Mouse (Mus musculus): ENCODE measurements around the gene Kdm2a.
"Not testable (repeated sequence)": the region's sequence is repeated elsewhere in the genome, so short reads cannot be mapped to it uniquely, and the experiment has no call there.

Gene Kdm2a

DNA sequence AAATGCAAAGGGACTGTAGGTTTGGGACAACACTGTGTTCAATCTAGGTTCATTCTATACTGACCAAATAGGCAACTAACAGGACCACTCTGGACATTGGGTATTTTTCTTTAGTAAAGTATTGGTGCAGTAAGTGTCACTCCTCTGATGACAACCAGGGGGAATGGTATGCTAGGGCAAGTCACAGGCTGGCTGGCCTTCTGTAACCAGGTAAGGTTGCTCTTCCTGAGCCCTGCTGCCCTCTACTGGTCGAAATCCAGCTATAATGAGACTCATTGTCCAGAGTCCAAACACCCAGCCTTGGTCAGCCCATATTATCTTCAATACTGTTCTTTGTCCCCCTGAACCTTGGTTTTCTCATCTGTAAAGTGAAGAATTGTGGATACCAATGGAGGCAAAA is 19.1 kb upstream of the Kdm2a start:
- DNase-seq (ENCODE audit: low spot score) = no peak

- DNase-seq (ENCODE audit: low spot score) = no peak
Observed at GRCm38 (mm10) chr19:4414631-4415030, 16.5 kb upstream of the Kdm2a start.

DNA sequence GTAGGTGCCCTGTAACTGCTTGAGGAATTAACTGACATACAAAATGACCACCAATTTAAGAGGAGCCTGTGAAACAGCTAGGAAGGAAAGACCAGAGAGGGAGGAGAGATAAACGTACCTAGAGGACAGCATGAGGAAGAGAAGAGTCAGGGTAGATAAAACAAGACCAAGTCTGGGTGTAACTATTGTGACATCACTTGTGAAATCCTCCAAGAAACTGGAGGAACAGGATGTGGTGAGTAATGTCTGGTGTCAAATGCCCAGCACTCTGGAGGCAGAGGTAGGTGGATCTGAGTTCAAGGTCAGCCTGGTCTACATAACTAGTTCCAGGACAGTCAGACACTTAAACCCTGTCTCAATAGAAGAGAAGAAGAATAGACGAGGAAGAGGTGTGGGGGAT is 11.0 kb upstream of the Kdm2a start:
- DNase-seq (ENCODE audit: low spot score) = no peak

DNA sequence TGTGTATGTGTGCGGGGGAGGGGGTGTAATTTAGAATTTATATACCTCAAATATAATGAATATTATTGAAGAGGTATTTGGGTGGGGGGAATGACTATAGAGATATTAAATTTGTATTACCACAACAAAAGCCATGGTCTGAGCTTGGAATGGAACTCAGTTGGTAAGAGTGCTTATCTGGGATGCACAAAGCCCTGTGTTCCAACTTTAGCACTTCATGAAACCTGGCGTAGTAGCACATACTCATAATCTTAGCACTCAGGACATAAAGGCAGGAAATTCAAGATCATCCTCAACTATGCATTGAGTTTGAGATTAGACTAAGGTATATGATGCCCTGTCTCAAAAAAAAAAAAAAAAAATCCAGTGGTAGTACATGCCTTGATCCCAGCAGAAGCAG is 6.8 kb upstream of the Kdm2a start:
- no peak for DNase-seq (ENCODE audit: low spot score)

DNA sequence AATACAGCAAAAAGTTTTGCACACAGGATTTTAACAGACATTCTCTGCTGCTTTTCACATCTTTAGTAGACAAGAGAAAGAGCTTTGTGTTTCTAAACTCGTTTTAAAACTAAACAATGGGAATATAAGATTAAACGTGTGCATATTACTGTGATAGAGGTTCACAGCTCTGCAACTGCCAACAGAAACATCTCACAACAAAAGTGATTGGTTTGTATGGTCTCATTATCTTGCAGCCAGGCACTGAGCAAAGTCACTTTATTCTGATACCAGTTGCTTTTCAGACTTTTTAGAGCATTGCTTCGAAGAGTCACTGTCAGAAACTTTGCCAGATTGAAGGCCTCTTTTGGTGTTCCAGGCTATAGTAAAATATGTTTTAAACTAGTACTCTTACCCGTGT is 874 bp upstream of the Kdm2a start:
- DNase-seq (ENCODE audit: low spot score) = no peak

GRCm38 (mm10) chr19:4398630-4398948 is 504 bp upstream of the Kdm2a start:
- no peak for DNase-seq (ENCODE audit: low spot score)

GRCm38 (mm10) chr19:4396998-4397797 is 887 bp downstream of the Kdm2a start:
- peak; percentile 96 for DNase-seq (ENCODE audit: low spot score)

GRCm38 (mm10) chr19:4396081-4396997 is 1.7 kb downstream of the Kdm2a start:
- peak; percentile 26 for DNase-seq (ENCODE audit: low spot score)

GRCm38 (mm10) chr19:4387276-4387675 is 10.8 kb downstream of the Kdm2a start:
- DNase-seq (ENCODE audit: low spot score) = no peak

- DNase-seq (ENCODE audit: low spot score) = no peak
Observed at GRCm38 (mm10) chr19:4385026-4385425, 13.1 kb downstream of the Kdm2a start.

GRCm38 (mm10) chr19:4384322-4384721 is 13.8 kb downstream of the Kdm2a start:
- DNase-seq (ENCODE audit: low spot score) = no peak

GRCm38 (mm10) chr19:4383306-4383705 is 14.8 kb downstream of the Kdm2a start:
- DNase-seq (ENCODE audit: low spot score) = no peak

- DNase-seq (ENCODE audit: low spot score) = not testable (repeated sequence)
Observed at GRCm38 (mm10) chr19:4382303-4382702, 15.8 kb downstream of the Kdm2a start.

DNA sequence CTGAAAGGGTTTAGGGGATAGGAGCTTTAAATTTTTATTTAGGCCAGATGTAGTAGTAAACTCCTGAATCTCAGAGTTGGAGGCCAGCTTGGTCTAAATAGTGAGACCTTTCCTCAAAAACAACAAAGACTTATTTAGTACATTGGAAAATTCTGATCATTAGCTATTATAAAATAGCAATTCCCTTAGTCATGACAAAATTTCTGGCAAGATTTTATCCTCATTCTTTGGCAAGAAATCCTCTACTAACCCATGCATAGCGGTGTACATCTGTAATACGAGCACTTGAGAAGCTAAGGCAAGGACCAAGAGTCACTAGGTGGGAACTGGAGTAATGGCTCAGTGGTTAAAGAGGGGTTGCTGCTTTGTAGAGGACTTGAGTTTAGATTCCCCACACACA is 27.4 kb downstream of the Kdm2a start:
- DNase-seq (ENCODE audit: low spot score) = no peak

DNA sequence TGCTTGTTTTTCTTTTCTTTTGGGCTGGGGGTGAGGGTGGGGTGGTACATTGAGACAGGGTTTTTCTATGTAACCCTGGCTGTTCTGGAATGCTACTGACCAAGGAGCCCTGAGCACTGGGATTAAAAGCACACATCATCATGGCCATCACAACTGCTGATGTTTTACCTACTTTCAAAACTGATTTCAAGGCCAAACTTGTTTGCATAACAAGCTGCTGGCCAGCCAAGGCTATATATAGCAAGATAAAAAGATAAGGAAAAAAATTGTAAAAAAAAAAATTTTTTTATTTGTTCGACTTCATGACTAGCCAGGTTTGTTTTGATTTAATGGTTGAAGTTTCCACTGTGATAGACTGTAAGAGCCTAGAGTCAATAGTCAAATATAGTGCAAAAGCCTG is 27.8 kb downstream of the Kdm2a start:
- no peak for DNase-seq (ENCODE audit: low spot score)

DNA sequence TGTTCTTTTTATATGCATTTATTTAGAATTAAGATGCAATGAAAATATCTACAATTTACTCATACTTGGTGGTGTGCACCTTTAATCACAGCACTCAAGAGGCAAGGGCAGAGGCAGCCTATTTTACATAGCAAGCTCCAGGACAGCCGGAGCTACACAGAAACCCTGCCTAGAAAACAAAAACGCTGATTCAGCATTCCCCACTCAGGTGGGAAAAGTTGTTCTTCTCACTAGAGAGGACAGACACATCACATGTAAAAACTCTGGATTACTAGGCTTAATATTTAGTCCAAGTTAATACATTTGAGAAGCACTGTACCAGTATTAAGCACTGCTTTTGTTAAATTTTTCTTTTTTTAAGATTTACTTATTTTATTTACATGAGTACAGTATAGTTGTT is 48.6 kb downstream of the Kdm2a start:
- no peak for DNase-seq (ENCODE audit: low spot score)

- no peak for DNase-seq (ENCODE audit: low spot score)
Observed at GRCm38 (mm10) chr19:4346479-4346878, 51.6 kb downstream of the Kdm2a start.

DNA sequence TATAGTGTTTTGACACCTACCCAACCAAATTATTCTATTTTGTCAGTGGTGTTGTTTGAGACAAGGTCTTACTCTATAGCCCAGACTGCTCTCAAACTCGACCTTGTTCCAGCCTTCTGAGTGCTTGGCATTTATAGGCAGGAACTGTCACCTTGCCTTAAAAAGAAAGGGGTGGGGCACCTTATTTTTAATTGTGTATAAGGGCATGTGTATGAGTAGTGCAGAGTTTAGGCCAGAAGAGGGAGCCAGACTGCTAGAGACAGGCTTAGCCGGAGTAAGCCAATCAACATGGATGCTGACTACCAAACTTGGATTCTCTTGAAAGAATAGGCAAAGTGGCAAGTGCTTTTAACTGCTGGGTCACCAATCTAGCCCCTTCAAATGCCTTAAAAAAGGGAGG is 59.9 kb downstream of the Kdm2a start:
- no peak for DNase-seq (ENCODE audit: low spot score)

DNA sequence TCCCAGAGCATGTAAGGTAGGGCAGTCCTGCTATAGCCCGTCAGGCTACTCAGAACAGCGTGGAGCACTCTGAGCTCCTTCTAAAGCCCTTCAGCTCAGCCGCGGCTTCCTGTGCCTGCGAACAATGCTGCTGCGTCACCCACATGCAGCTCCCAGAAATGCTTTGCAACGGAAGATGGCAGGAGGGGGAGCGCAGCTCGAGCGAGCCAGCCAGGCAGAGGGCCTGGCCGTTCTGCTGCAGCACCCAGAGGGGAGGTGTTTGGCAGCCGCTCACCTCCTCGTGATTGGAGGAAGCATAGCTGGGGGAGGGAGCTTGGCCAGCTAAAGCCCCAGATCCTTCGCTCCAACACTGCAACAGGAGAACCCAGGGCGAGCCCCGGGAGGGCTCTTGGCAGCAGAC is 64.3 kb downstream of the Kdm2a start:
- DNase-seq (ENCODE audit: low spot score) = peak; percentile 96

- DNase-seq (ENCODE audit: low spot score) = no peak
Observed at GRCm38 (mm10) chr19:4333100-4333775, 64.8 kb downstream of the Kdm2a start.

GRCm38 (mm10) chr19:4332653-4333052 is 65.4 kb downstream of the Kdm2a start:
- DNase-seq (ENCODE audit: low spot score) = no peak

DNA sequence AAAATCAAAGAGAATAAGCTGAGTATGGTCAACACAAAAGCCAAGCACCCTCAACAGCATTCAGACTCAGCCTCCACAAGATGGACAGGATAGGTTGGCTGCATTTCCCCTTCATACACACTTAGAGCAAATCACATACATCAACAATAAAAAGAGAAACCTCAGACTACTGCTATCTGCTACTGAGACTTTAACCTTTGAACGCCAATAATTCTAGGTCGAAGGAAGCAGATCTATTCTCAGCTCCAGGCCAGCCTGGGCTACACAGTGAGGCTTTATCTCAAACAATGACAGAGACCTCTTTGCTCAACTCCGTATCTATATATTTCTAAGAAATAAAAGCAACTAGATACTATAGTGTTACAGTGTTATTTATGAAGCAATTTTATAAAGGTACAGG is 66.8 kb downstream of the Kdm2a start:
- DNase-seq (ENCODE audit: low spot score) = no peak

DNA sequence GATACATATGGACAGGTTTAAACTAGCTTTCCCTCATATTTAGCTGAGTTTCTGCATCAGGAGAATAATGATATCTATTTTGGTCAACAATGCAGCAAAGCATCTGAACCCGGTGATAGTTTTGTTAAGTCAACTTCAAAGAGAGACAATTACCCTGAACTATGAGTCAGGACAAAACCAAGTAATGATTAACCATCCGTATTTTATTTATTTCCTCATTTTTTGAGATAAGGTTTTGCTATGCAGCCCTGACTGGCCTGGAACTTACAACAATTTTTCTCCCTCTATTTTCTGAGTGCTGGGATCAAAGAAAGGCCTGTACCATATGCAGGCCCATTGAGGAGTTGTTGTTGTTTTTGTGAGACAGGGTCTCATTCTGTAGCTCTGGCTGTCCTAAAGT is 67.5 kb downstream of the Kdm2a start:
- no peak for DNase-seq (ENCODE audit: low spot score)

All from ovary, adult 18-20 months (tissue).